Mouse (Mus musculus): ENCODE data around the gene Vmn1r34. TPM values are rescaled to one million over a fixed set of nuclear protein-coding genes. Genes with fewer than 3 reads are reported as not detected.

Vmn1r34 gene
- not detected for total RNA-seq (2023)

DNA sequence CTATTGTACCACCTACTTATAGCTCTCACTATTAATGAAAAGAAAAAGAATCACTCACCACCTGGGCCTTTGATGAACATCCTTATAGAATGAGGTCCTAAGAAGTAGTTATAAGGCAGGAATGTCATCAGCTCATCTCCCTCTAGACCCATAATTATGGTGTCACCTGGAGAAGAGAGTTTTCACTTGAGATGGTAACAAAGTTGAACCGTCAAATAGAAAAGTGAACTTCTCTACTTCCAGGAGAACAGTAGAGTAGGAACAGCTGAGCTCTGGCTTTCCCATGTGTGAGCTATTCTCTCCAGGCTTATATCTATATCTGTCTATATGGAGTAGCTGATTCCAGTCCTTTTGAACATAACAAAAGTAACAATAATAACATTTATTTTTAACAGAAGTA is at the start of gene Vmn1r34:
TSS of gene Vmn1r34 (minus strand) at position 101 of the 400 bp plus-strand sequence.

DNA sequence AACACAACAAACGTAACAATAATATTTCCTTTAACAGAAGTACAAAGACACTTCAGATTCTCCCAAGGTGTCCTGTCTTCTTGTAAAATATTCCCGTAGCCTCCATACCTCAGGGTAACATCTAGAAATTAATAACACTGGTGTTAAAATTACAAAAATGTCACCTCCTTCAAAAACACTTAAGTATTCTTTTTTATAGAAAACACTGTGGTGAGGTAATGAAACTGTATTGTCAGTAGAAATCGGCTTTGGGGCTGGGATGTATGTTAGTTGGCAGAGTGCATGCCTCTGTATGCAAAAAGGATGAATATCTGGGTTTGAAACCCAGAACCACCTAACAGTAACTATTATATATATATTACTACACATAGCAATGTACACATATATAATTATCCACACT is 42.1 kb upstream of the Vmn1r34 start, which contains the start of gene Vmn1r35:
TSS of gene Vmn1r35 (minus strand) at position 101 of the 400 bp plus-strand sequence.

GRCm38 (mm10) chr6:66618182-66618581 is 25.5 kb downstream of the Vmn1r34 start, which contains the start of gene Vmn1r33:
Gene Vmn1r33 (minus strand): TSS chr6:66618282.

Other genes starting within 250 kb of the Vmn1r34 start
- gene Mad2l1, start 108.5 kb downstream of the Vmn1r34 start, total RNA-seq (2023) = 12.5 TPM
- not detected for gene Vmn1r32, start 83.8 kb downstream of the Vmn1r34 start, total RNA-seq (2023)
- gene Vmn1r33, start 25.6 kb downstream of the Vmn1r34 start, total RNA-seq (2023) = not detected
- gene Vmn1r35, start 42.0 kb upstream of the Vmn1r34 start, total RNA-seq (2023) = not detected
- not detected for gene Vmn1r36, start 75.3 kb upstream of the Vmn1r34 start, total RNA-seq (2023)
- not detected for gene Vmn1r37, start 85.5 kb upstream of the Vmn1r34 start, total RNA-seq (2023)
- not detected for gene Vmn1r38, start 138.7 kb upstream of the Vmn1r34 start, total RNA-seq (2023)
- not detected for gene Vmn1r39, start 166.7 kb upstream of the Vmn1r34 start, total RNA-seq (2023)

Measured in CD4-positive naive resting alpha-beta T cell, adult 76 days (primary cell).